Mouse (Mus musculus) MEL-GATA-1-ER (cell line): ENCODE measurements around the gene Ccdc82.

ENCODE experiments used
- DNase-seq: peaks from one replicate; pipeline ENCODE4 v3.0.0-alpha.2; 2012; ENCODE audit warnings: low read depth; ENCODE audit errors: extremely low read depth

Gene Ccdc82

GRCm38 (mm10) chr9:13246815-13247638 lies at the start of gene Ccdc82:
TSS of gene Ccdc82 (plus strand) at chr9:13246955.
- peak; percentile 88 for DNase-seq

GRCm38 (mm10) chr9:13200079-13200478 lies 46.7 kb upstream of the Ccdc82 start:
- DNase-seq: no peak

- no peak for DNase-seq
These were observed 43.6 kb upstream of the Ccdc82 start for GRCm38 (mm10) chr9:13203109-13203508.

GRCm38 (mm10) chr9:13203681-13204080 lies 43.1 kb upstream of the Ccdc82 start:
- DNase-seq: no peak

- no peak for DNase-seq
These were observed 40.4 kb upstream of the Ccdc82 start for GRCm38 (mm10) chr9:13206369-13206768.

- DNase-seq: no peak
These were observed 20.9 kb upstream of the Ccdc82 start for GRCm38 (mm10) chr9:13225872-13226271.

GRCm38 (mm10) chr9:13230553-13230952 lies 16.2 kb upstream of the Ccdc82 start:
- DNase-seq: no peak

GRCm38 (mm10) chr9:13231545-13232216 lies 15.1 kb upstream of the Ccdc82 start:
- peak; percentile 18 for DNase-seq

- DNase-seq: peak; percentile 36
These were observed 4.4 kb upstream of the Ccdc82 start for GRCm38 (mm10) chr9:13242321-13242720.

- peak; percentile 72 for DNase-seq
These were observed 1.3 kb upstream of the Ccdc82 start, which contains the start of gene Jrkl for GRCm38 (mm10) chr9:13245481-13245880. TSS of gene Jrkl (minus strand) at chr9:13245829.

GRCm38 (mm10) chr9:13248104-13248503 lies 1.3 kb downstream of the Ccdc82 start:
- no peak for DNase-seq

GRCm38 (mm10) chr9:13251251-13251650 lies 4.5 kb downstream of the Ccdc82 start:
- DNase-seq: no peak

GRCm38 (mm10) chr9:13256726-13257125 lies 10.0 kb downstream of the Ccdc82 start:
- no peak for DNase-seq

- no peak for DNase-seq
These were observed 11.4 kb downstream of the Ccdc82 start for GRCm38 (mm10) chr9:13258173-13258572.

- peak; percentile 16 for DNase-seq
These were observed 14.2 kb downstream of the Ccdc82 start for GRCm38 (mm10) chr9:13260980-13261379.

GRCm38 (mm10) chr9:13273219-13273618 lies 26.5 kb downstream of the Ccdc82 start:
- DNase-seq: peak; percentile 6

GRCm38 (mm10) chr9:13287482-13287881 lies 40.7 kb downstream of the Ccdc82 start:
- no peak for DNase-seq

GRCm38 (mm10) chr9:13296274-13297121 lies 49.7 kb downstream of the Ccdc82 start:
- DNase-seq: peak; percentile 70

GRCm38 (mm10) chr9:13297122-13297667 lies 50.4 kb downstream of the Ccdc82 start:
- peak; percentile 26 for DNase-seq

GRCm38 (mm10) chr9:13297668-13298512 lies 51.1 kb downstream of the Ccdc82 start, which contains the start of gene Maml2:
TSS of gene Maml2 (plus strand) at chr9:13297957.
- DNase-seq: peak; percentile 64
